Mouse (Mus musculus) cortical plate, adult 2 months (tissue): ENCODE data around the gene Fam69b.

ENCODE experiments used
- CTCF ChIP-seq: fragments of 200-500 bp; IDR thresholded peaks from 2 replicates; pipeline ENCODE4 v1.5.1; 2011; ENCODE audit warnings: mild to moderate bottlenecking, control low read depth, low read length; ENCODE audit not compliant: insufficient read depth; ENCODE audit errors: extremely low read depth
- POLR2A ChIP-seq: fragments of 200-500 bp; IDR thresholded peaks from 2 replicates; pipeline ENCODE4 v1.6.1; 2011; ENCODE audit warnings: mild to moderate bottlenecking, low read length, control low read depth; ENCODE audit not compliant: insufficient read depth; ENCODE audit errors: extremely low read depth

DNA sequence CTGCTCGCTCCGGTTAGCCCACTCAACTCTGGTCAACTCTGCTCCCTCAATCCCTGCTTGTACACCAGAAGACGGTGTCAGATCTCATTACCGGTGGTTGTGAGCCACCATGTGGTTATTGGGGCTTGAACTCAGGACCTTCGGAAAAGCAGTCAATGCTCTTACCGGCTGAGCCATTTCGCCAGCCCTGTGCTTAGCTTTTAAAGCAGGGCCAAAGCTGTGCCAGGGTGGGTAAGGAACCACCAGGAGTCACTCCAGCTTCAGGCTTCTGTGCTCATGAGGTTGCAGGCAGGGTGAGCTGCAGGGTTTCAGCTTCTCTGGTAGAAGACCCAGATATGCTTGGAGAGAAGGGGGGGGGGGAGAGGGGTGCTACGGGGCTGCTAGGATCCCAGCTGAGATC, 22.9 kb upstream of the Fam69b start:
- TF ChIP-seq POLR2A (no peak), CTCF (no peak)
